Mouse (Mus musculus): ENCODE data around the gene Nutf2.
"Not testable (repeated sequence)": the region's sequence is repeated elsewhere in the genome, so short reads cannot be mapped to it uniquely, and the experiment has no call there.

Gene Nutf2

DNA sequence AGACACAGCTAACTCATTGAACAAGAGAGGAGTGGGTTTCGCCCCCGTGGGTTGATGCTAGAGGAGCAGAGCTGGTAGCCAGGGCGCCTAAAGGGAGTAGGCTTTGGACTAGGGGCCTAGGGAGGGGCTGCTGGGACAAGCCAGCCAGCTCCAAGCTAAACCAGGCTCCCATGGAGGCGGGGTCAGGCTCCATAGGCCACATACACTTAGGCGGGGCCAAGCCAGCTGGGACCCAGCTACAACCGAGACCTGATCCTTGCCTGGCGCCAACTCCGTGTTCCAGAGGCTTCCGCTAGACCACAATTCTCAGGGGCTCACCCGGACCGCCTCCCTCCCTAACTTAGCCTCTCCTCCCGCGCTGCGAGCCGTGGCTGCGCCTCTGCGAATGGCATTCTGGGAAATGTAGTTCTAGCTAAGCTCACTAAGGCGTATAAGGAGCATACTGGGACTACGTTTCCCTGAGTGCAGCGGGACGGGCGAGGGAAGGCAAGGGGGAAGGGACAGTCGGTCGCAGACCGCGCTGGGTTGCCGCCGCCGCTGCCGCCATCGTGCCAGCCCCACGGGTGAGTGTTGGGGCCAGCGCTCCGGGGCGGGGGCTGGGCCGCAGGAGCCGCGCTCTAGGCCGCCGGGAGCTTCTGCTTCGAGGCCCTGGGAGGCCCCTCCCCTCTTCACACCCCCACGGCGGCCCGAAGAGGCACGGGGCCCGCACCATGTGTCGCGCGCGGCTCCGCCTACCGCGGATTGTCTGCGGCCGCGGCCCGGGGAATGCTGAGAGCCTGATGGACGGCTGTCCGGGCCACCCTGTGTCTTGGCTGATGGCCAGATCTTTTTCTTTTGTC is at the start of gene Nutf2:
Nutf2 (plus strand) TSS at position 438 of the 839 bp plus-strand sequence.
- DNase-seq = peak; percentile 93 to 95

DNA sequence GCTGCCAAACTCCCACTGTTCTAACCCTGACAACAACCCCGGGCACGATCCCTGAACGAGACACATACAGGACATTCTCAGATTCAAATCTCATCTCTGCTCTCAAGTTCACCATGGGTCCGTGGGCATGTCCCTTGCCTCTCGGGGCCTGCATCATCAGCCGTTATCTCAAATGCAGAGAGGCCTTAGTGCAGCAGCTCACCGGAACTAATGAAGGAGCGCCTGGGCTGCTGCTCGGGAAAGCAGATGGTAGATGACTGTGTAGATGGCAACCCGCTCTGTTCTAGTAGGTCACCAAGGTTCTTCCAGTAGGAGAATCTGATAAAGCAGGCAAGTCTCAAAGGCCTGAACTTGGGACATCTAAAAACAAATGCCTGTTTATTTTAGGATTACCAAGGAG is 49.3 kb upstream of the Nutf2 start:
- DNase-seq = no peak

DNA sequence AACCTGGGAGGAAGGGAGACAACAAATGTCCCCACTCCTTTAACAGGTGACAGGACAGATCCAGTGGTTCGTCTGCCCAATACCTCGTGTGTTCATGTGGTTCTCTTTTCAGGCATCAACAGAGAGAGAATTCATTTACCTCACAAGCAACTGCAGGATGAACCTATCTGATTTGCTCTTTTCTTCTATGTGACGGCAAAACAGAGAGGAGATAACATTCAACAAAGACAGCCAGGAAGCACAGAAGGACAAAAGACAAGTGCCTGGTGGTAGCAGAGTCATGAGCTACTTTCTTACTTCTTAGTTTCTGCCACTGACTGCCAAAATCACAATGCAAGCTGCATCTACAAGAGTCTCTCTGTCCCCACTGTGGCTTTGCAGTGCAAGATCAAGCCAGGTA is 48.8 kb upstream of the Nutf2 start:
- no peak for DNase-seq

DNA sequence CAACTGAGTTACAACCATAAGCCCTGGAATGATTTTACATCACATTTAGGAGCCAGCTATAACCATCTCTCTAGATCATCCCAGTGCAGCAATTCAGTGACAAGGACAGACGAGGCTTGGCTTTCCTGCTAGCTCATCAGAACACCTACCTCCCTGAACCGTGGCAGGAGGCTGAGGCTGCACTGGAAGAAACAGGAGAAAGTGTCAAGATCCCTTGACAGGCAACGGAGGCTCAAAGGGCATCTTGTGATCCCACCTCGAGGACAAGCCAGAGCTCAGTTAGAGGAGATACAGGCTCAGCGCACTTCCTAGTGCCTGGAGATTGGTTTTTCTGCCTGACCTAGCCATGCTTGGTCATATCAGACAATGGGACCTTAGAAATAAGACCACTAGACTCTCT is 47.9 kb upstream of the Nutf2 start:
- DNase-seq = no peak

DNA sequence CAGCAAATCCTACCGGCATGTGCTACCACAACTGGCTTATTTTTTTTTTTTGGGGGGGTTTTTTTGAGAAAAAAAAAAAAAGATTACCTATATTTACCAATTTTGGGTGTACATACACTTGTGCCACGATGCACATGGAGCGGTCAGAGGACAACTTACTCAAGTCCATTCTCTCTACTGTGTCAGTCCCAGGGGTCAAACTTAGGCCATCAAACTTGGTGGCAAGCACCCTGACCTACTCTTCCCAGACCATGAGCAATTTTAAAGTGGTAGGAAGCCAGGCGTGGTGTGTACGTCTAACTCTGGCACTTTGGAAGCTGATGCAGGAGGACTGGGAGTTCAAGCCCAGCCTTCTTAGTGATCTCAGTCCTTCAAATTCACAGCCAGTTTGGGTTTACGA is 47.1 kb upstream of the Nutf2 start:
- no peak for DNase-seq

DNA sequence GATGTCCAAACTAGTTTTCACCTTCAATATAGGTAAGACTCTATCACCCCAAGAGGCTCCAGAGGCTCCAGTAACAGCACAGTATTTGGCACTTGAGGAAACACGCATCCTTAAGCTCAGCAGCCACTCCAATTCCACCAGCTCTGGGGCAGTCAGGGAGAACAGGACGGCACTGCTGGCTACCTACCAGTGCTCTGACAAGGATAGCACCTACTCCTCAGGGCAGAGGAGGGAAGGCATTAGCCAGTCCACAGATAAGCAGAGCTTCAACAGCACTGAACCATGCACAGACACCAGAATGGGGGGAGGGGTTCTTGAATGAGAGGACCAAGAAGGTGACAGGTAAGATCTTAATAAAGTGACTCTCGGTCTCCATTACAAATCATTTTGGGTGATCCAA is 40.7 kb upstream of the Nutf2 start:
- DNase-seq = no peak

DNA sequence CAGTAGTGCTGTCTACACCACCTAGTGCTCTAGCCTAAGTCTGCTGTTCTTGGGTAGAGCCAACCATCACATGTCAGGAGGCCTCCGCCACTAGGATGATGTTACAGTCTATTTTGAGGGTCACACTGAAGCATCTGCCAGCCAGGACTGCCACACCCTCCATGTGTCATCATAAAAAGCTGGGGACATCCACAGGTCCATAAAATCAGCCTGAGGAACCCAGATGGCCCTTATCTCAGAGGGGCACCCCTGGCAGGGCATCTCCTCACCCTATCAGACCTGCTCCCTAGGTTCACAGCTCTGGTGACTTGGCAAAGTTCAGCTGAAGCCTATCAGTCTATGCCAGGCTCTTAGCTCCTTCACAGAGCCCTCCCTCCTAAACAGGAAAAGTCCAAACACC is 39.5 kb upstream of the Nutf2 start:
- DNase-seq = no peak

DNA sequence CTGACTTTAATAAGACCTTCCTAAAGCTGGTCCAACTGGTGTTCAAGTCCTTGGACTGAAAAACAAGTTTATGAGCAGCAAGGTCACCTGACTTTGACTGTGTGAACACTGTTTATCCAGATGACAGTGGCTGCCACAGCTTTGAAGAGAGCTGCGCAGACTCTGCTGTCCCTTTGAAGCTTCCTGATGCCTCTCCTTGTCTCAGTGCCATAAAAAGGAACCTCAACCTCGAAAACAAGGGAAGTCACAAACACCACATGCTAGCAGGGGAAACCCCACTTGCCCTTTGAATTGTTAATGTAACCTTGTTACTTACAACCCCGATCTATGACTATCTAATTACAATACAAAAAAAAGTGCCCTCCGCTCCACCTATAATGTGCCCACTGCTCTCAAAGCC is 34.9 kb upstream of the Nutf2 start:
- no peak for DNase-seq

DNA sequence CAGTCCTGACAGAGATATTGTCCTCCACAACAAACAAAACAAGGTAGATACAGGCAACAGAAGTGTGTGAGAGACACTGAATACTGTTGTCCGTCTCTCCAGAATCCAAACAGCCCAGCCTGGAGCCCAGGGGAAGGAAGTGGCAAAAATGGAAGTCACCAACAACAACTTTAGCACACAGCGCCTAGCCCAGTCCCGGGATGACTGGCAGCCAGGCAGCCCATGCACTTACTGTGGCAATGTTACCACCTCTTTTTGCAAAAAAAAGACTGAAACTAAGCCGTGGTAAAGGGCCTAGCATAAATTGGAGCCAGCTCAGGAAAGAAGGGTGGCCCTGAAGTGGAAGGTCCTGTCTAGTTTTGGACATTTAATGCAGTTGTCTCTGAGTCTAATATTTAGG is 34.0 kb upstream of the Nutf2 start:
- no peak for DNase-seq

DNA sequence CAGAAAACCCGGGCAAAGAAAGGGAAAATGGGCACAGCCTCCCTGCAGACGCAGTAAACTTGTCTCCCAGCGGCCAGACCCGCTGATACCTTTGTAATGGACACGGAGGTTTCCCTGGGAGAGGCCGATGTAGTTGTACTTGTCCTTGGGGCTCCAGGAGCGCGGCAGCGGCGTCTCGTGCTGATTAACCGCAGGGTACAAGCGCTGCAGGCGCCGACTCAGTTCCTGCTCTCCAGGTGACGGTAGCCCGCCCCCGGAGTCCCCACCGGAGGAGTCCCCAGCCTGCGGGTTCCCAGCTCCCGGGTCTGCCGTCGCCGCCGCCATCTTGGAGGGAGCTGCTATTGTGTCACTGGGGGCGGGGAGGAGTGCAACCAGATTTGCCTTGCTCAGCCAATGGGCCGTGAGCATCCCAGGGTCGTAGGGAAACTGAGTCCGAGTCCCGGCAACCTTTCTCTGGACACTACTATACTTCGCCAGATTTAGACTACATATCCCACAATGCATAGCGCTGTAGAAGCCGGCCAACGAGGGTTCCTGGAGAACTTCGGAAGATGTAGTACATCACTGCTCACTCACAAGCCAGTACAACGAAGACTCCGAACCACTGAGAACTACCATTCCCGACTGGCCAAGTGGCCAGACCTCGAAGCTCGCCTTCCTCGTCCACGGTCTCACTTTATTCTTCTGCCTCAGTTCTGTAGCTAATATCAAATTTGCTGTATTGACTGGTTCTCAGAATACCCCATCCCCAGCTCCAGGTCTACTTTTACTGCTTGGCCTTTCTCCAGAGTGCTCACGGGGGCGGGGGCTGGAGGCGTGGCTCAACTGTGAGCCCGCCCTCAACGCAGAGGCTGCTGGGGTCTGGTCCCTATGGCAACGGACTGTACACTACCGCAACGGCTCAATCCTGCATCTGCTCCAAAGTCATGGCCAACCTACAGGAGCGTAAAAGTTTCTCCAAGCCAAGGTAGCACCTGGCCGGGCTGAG is 33.2 kb upstream of the Nutf2 start, which contains the start of the genes Ranbp10 and Tsnaxip1:
Ranbp10 (minus strand) TSS at position 490 of the 988 bp plus-strand sequence.
Tsnaxip1 (plus strand) TSS at position 871 of the 988 bp plus-strand sequence.
- DNase-seq = peak; percentile 97 to 99

DNA sequence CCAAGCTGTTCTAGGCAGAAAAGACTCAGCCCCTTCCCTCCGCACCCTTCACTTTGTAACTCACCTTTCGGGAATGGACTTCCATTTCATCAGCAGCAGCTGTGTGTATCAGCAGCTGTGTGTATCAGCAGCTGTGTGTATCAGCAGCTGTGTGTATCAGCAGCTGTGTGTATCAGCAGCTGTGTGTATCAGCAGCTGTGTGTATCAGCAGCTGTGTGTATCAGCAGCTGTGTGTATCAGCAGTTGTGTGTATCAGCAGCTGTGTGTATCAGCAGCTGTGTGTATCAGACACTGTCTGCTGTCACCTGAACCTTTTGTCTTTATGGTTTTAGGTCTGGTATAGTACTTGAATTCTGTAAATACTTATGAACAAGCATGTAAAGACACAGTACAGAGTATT is 26.6 kb upstream of the Nutf2 start:
- DNase-seq = not testable (repeated sequence)

DNA sequence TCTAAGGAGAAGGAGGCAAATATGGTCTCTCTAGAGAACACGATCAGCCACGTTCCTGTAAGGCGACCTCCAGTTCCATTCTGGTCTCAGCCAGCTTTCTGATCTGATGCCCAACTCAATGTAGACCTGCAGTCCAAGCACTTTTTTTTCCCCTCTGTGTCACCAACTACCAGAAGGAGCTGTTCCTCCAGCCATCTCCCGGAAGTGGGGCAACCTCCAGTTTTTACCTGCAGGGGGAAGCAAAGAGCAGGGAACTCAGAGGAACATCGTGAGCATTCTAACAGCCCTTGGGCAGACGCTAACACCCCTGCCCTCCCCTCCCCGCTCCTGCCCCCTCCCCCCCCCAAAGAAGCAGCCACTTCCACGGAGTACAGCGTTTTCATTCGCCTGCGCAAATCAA is 25.1 kb upstream of the Nutf2 start:
- DNase-seq = peak; percentile 69 to 76

DNA sequence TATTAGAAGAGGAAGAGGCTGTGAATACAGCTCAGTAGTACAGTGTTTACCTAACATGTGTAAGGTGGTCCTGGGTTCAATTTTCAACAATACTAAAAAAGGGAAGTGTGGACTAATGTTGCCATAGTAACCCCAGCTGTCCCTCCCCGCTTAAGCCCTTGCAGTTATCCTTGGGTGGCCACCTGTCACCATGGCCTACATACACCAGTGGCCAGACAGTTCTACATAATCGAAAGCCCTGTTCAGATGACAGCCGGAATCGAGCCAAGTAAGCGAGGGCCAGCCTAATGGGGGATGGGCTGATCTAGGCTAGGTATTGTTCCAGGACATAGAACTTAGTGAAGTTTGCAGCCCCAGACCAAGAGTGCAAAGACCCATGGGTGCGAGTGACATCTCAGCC is 23.4 kb upstream of the Nutf2 start:
- DNase-seq = no peak

DNA sequence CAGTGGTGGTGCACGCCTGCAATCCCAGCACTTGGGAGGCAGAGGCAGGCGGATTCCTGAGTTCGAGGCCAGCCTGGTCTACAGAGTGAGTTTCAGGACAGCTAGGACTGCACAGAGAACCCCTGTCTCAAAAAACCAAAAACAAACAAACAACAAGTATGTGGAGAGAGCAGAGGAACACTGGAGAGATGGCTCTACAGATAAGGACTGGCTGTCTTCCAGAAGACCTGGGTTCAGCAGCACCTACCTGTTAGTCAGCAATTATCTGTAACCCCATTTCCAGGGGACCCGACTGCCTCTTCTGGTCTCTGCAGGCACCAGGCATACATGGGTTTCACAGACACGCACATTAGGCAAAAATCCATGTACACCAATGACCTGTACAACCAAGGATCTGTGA is 21.2 kb upstream of the Nutf2 start:
- DNase-seq = no peak

DNA sequence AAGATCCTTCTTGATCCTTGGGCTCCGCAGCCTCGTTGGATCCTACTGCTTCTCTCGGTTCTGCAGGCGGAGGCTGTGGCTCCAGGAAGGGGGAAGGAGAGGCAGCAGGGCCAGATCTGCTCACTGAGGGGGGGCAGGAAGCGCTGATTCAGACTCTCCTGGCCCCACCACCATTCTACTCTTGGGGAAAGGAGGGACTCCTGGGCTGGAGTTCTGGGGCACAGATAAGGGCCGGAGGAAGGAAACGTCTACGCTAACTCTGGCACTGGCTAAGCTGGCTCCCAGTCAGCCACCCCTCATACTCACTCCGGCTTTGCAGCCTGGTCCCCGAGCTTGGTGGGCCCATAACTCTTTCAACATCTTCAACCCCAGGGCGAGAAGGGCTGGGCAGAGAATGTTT is 13.7 kb upstream of the Nutf2 start:
- no peak for DNase-seq

DNA sequence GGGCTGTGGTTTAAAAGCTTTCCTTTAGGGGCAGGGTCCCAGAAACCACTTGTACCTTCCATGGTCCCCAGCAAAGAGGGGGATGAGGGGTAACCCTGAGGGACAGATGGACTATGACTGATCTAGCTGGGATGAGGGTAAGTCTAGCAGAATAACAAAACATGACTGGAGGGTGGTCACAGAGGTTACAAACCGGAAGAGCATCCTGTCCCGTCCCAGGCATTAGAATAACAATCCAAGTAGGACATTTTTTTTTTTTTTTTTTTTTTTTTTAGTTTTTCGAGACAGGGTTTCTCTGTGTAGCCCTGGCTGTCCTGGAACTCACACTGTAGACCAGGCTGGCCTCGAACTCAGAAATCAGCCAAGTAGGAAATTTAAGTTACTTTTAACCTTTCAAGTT is 10.4 kb upstream of the Nutf2 start:
- no peak for DNase-seq

DNA sequence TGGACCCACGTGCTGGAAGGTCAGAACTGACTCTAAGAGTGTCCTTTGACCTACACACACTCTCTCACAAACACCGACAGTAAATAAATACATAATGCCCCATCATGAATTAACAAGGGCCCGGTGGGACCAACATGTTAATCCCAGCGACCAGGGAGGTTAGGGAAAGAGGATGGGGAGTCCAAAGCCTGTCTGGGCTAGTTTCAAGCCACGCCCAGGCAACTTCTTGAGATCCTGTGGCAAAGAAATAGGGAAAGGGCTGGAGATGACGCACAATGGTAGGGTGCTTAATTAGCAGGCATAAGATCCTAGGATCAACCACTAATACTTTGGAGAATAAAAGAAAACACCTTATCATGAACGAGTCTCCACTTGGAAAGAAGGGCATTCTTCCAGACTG is 9.8 kb upstream of the Nutf2 start:
- no peak for DNase-seq

DNA sequence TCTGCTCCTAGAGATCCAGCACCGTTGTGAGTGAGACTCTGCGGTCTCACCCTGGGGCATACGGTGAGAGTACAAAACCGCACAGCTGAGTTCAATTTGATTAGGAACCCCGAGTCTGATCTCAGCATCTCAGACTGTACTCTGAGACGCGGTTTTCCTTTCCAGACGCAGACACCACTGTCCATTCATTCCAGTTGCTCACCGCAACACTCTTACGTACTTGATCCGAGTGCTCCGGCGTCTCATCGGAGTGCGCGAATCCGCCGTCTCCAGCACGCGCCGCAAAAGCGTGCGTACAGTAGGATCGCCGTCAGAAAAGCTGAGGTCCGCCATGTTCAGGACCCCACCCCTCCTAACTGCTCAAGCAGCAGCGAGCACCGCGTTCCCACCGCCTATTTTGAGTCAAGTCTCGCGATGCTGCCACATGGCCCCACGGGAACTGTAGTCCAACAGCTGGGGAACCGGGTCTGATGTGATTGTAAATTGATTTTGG is 8.7 kb upstream of the Nutf2 start:
- peak; percentile 85 to 91 for DNase-seq

DNA sequence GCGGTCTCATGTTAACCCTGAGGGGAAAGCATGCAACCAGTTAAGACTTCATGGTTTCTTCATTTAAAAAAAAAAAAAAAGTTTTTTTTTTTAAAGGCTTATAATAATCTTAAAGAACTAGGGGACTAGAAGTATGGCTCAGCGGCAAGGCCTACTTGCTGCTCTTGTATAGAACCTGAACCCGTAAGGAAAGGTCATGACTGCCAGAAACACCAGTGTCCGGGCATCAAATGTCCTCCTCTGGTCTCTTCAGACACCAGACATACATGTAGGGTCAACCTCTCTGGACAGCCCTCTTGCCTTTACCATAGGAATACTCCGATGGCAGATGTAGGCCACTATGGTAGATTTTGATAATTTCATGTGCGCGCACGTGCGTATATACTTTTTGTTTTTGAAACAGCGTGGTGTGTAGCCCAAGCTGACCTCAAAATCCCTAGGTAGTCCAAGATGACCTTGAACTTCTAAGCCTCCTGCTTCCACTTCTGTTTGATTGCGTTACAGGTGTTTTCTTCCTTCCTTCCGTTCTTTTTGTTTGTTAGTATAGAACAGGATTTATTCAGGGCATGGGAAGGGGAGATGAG is 8.1 kb upstream of the Nutf2 start:
- peak in 1 of 2 experiments; percentile 17 for DNase-seq

DNA sequence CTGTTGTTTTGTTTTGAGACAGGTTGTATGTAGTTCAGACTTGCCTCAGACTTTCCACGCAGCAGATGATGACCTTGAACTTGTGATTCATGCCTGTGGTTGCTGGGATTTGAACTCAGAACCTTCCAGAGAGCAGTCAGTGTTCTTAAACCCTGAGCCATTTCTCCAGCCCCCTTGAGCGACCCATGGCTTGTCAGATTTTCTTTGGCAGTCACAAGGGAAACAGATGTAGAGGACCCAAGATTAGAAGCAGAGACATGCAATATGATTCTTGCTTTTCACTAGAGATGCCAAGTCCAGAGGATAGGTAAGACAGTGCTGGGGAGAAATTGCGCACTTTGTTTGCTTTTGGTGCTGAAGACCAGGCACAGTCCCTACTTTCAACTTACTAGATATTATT is 7.2 kb upstream of the Nutf2 start, which contains the start of gene Cenpt:
Cenpt (minus strand) TSS at position 101 of the 400 bp plus-strand sequence.
- DNase-seq = no peak

DNA sequence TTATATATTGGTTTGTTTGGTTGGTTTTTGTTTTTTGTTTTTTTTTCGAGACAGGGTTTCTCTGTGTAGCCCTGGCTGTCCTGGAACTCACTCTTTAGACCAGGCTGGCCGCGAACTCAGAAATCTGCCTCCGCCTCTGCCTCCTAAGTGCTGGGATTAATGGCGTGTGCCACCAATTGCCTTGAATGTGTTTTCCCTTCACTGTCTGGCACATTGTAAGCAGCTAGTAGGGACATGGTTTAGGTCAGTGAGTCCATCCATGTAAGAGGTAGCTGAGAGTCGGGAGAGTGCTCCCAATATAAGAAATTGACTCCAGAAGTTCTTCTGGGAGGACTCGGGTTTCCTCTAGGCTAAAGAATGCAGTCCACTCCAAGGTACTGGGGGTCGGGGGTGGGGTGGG is 6.1 kb upstream of the Nutf2 start:
- peak in 1 of 2 experiments; percentile 18 for DNase-seq

DNA sequence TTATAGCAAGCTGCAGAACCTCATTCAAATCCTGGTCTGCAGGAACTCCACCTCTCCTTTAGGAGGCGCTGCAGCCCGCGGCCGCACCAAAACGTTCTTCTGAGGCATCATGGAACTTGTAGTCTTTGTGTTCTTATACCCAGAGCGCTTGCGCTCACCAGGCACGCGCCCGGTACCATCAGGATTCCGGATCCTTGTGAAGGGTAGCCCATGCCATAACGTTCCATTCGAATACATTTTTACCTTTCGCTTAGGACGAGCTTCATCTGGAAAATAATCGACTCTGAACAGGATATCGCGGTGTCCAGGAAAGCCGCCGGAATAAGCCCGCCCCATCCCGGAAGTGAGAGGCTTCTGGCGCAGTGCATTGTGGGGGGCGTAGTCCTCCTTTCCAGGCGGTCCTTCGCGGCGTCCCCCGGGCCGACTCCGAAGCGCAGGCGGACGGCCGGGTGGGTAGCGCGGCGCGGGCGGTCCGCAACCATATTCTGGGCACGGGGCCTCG is 5.6 kb upstream of the Nutf2 start, which contains the start of gene Thap11:
Thap11 (plus strand) TSS at position 418 of the 502 bp plus-strand sequence.
- peak; percentile 84 to 90 for DNase-seq
